Mouse (Mus musculus): ENCODE data around the gene Mybpc3.
A peak's percentile ranks its signal among the peaks of the same experiment; 100 is the strongest.
"Not testable (repeated sequence)": the region's sequence is repeated elsewhere in the genome, so short reads cannot be mapped to it uniquely, and the experiment has no call there.

The Mybpc3 gene

GRCm38 (mm10) chr2:91087453-91087852 is 30.5 kb upstream of the Mybpc3 start:
- no peak for DNase-seq (ENCODE audit: low spot score in 2 of 2)

- DNase-seq (ENCODE audit: low spot score in 2 of 2) = no peak
Measured at GRCm38 (mm10) chr2:91088987-91089386, 29.0 kb upstream of the Mybpc3 start.

GRCm38 (mm10) chr2:91090208-91090607 is 27.7 kb upstream of the Mybpc3 start:
- DNase-seq (ENCODE audit: low spot score in 2 of 2) = no peak

GRCm38 (mm10) chr2:91090827-91091226 is 27.1 kb upstream of the Mybpc3 start:
- no peak for DNase-seq (ENCODE audit: low spot score in 2 of 2)

GRCm38 (mm10) chr2:91096524-91096923 is 21.4 kb upstream of the Mybpc3 start:
- no peak for DNase-seq (ENCODE audit: low spot score in 2 of 2)

- no peak for DNase-seq (ENCODE audit: low spot score in 2 of 2)
Measured at GRCm38 (mm10) chr2:91097015-91097414, 20.9 kb upstream of the Mybpc3 start.

- no peak for DNase-seq (ENCODE audit: low spot score in 2 of 2)
Measured at GRCm38 (mm10) chr2:91098156-91098555, 19.8 kb upstream of the Mybpc3 start.

DNA sequence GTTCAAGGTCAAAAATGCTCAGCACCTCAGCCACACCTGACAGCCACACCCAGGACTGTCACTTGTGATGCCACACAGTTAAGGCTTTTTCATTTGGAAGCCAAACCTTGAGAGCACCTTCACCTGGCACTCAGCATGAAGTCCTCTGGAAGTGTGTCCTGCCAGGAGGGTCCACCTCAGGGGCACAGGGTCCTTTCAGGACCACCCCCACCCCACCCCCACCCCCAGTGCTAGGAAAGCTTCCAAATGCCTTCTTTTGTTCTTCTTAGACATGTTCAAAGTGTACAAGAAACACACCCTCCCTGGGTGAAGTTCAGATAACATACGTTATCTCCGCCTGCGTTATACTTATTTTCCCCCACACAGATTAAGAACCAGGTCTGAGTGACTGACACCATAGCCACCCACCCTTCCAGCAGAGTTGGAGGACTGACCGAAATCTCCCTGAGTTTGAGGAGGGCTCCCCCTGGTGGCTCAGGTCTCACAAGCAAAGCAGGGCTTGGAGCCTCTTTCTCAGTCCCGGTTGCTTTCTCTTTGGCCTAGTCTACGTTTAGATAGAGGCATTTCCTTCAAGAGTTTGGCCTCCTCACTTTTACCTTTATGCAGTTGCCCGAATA is 16.7 kb upstream of the Mybpc3 start:
- peak; percentile 87 to 93 for DNase-seq (ENCODE audit: low spot score in 2 of 2)

DNA sequence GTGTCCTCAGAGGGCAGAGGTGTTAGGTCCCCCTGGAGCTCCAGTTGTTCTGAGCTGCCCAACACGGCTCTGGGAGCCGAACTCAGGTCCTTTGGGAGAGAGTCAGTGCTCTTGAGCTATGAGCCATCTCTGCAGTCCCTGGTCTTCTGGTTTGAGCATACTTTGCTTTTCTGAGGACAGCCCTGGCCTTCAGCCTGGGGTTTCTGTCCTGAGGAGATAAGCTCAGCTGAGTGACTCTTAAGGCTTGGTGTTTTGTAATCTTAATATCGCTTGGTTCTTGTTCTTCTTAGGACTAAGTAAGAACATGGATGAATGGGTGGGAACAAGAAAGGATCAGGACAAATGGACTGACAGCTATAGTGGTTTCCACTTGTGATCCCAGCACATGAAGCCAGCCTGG is 9.8 kb upstream of the Mybpc3 start:
- DNase-seq (ENCODE audit: low spot score in 2 of 2) = no peak

DNA sequence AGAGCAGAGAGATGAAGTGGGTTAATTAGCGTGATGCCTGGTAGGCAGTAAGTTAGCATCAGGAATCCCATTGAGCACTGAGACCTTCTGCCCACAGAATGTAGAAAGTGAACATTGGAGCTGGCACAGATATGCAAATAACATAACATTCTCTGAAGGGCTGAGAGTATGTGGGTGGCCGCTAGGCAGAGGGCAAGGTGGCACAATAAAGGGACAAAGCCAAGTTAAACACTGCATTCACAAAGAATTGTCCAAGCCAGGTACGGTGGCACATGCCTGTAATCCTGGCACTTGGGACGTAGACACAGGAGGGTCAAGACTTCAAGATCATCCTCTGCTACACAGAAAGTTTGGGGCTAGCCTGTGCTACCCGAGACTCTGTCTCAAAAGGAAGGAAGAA is 8.7 kb upstream of the Mybpc3 start:
- no peak for DNase-seq (ENCODE audit: low spot score in 2 of 2)

DNA sequence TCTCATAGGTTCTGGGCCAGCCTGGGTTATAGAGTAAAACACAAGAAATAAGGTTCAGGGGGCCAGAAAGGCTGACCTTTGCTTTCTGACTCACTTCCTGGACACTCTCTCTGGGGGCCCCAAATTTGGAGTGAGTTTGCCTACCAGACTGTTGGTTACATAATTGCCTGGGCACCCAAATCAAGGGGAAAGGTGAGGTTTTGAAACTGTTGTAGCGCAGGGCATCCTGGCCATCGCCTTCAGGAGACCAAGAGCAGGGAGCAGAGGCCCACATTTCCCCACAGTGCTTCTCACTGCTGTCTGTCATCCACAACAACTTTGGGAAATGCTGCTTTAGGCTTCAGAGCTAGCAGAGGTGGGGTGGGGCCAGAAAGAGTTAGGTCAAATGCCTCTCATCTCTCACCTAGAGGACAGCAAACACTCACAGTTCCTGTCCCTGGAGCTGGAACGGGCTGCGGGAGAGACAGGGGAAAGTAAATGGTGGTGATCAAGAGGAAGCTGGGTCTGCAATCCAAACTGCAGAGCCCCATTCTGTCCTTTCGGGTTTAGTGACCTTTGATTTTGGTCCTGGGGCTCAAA is 8.0 kb upstream of the Mybpc3 start:
- DNase-seq (ENCODE audit: low spot score in 2 of 2) = no peak

DNA sequence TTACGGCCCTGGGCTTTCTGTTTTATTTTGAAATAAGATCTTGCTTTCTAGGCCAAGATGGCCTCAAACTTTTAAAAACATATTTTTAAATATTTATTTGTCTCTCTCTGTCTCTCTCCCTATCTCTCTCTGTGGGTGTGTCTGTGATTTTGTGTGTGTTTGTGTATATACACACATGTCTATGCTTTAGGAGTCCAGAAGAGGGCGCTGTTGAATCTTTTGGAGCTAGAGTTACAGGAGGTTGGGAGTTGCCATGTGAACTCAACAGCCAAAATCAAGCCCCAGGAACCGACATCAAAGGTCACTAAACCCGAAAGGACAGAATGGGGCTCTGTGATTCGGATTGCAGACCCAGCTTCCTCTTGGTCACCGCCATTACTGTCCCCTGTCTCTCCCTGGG is 7.5 kb upstream of the Mybpc3 start:
- DNase-seq (ENCODE audit: low spot score in 2 of 2) = no peak

DNA sequence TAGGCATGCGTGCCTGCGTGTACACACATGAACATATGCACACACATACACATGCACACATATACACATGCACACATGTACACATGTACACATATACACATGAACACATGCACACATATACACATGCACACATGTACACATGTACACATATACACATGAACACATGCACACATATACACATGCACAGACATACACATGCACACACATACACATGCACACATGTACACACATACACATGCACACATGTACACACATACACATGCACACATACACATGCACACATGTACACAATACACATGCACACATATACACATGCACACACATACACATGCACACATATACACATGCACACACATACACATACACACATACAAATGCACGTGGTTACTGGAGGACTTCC is 6.1 kb upstream of the Mybpc3 start:
- DNase-seq (ENCODE audit: low spot score in 2 of 2) = not testable (repeated sequence)

DNA sequence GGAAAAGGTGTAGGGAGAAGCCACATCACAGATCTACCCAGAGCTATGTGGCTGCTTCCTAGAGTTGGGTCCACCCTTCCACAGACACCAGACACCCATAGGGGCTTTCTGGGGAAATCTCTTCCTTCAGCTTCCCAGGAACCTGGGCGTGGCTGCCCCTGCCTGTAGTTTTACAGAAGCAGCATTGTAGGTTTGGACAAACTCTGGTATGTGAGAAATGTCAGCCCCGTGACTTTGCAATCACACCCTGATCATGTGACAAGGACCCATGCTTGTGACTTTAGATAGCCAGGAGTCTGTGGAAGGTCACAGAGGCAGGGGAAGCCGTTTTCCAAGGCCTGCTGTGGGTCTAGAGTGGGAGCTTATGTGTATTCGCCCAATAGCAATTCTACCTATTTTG is 5.5 kb upstream of the Mybpc3 start:
- no peak for DNase-seq (ENCODE audit: low spot score in 2 of 2)

GRCm38 (mm10) chr2:91113334-91113733 is 4.6 kb upstream of the Mybpc3 start:
- DNase-seq (ENCODE audit: low spot score in 2 of 2) = no peak

DNA sequence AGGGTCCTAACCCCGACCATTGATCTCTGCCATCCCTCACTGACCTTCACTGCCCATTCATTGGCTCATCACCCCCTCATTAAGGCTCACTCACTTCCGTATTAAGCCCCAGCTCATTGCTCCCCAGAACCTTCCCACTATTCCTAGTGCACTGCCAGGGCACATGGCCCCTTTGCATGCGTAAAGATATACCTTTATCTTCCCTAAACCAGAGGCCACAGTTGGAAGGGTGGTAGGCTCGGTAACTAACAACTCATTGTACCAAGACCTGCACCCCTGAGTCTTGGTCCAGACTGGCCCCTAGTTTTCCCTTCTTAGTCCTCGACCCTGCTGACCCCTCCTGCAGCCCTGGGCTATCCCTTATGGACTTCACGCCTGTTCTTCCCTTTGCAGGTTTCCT is 4.1 kb upstream of the Mybpc3 start:
- no peak for DNase-seq (ENCODE audit: low spot score in 2 of 2)

DNA sequence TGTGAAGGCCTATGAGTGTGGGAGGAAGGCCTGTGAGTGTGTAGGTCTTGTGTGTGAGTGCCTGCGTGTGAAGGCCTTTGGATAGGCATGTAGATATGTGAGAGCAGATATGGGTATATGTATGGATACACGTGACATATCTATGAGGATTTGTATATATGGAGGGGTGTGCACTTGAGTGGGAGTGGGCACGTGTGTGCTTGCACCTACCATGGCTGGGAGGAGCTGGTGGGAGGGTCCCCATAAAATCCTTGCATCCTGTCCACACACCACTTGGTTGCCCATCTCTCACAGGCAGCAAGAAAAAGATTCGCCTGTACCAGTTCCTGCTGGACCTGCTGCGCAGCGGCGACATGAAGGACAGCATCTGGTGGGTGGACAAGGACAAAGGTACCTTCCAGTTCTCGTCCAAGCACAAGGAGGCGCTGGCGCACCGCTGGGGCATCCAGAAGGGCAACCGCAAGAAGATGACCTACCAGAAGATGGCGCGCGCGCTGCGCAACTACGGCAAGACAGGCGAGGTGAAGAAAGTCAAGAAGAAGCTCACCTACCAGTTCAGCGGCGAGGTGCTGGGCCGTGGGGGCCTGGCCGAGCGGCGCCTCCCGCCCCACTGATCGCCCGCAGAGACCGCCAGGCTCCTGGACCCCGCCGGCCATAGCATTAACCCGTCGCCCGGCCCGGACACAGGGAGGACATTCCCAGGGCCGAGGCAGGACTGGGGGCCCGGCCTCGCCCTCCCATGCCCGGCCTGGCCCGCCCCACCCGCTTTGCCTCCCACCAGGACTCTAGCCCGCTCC is 3.0 kb upstream of the Mybpc3 start:
- DNase-seq (ENCODE audit: low spot score in 2 of 2) = peak; percentile 92 to 98

DNA sequence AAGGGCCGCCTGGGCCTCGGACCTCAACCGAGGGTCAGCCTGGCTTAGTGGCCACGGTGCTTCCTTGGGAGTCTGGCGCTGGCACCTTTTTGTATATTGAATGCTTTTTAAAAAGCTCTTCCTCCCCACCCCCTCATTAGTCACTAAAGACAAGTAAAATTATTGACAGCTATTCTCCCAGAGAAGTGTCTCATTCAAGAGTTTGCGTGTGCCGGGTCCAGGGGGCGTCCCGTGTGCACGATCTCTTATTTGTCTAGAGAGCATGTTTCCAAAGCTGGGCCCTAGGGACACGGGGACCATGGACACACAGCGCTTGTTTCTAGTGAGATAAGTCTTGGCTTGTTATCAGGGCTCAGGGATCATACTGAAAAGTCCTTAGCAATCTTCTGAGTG is 2.4 kb upstream of the Mybpc3 start:
- no peak for DNase-seq (ENCODE audit: low spot score in 2 of 2)

GRCm38 (mm10) chr2:91116842-91117241 is 1.1 kb upstream of the Mybpc3 start:
- no peak for DNase-seq (ENCODE audit: low spot score in 2 of 2)

- DNase-seq (ENCODE audit: low spot score in 2 of 2) = no peak
Measured at GRCm38 (mm10) chr2:91118647-91119046, 703 bp downstream of the Mybpc3 start.

- peak in 1 of 2 experiments; percentile 57 for DNase-seq (ENCODE audit: low spot score in 2 of 2)
Measured at GRCm38 (mm10) chr2:91119061-91119460, 1.1 kb downstream of the Mybpc3 start.

- peak in 1 of 2 experiments; percentile 50 for DNase-seq (ENCODE audit: low spot score in 2 of 2)
Measured at GRCm38 (mm10) chr2:91119551-91119950, 1.6 kb downstream of the Mybpc3 start.

DNA sequence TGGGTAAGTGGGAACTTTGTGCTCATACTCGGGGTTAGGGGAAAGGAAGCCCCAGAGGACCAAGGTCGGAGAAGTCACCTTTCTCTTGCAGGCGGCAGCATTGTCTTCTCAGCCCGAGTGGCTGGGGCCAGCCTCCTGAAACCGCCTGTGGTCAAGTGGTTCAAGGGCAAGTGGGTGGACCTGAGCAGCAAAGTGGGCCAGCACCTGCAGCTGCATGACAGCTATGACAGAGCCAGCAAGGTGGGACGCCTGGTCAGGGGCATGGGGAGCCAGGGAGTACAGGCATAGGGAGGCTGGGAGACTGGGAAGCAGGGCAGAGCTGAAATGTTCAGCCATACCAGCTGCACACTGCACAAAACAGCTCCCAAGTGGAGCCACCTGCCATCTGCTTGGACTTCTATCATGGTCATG is 2.3 kb downstream of the Mybpc3 start:
- no peak for DNase-seq (ENCODE audit: low spot score in 2 of 2)

Data from cerebellum, postnatal 4 days (tissue).